Mouse (Mus musculus) limb, embryonic 14.5 days (tissue): ENCODE measurements at regions not wholly inside any gene's neighbourhood (a gene's known extent, or its start where the extent isn't known, plus 50 kb on each side); places are given as distances from the start of the nearest gene placed in this dataset.

Source experiments
- ATAC-seq: fragments of 200-750 bp; cut with Nextera tagmentation; 2 replicates; pipeline ENCODE4 v1.8.0; 2017; ENCODE audit warnings: low read depth, moderate number of reproducible peaks, moderate TSS enrichment; ENCODE audit not compliant: low FRiP score
- DNase-seq: peaks from one replicate; pipeline ENCODE4 v3.0.0-alpha.2; 2015; ENCODE audit warnings: low spot score
- H3K27ac ChIP-seq: fragments of 300-500 bp; sonication (generic); replicated peaks from 2 replicates; pipeline ENCODE4 v1.5.1; 2014; ENCODE audit warnings: low read depth, mild to moderate bottlenecking, low read length, moderate library complexity, mixed read lengths
- H3K27me3 ChIP-seq: fragments of 300-500 bp; sonication (generic); 2 replicates; pipeline ENCODE4 v1.6.1; 2014; ENCODE audit warnings: low read length, mixed read lengths; ENCODE audit not compliant: control insufficient read depth, insufficient read depth
- H3K36me3 ChIP-seq: fragments of 300-500 bp; sonication (generic); 2 replicates; pipeline ENCODE4 v1.6.1; 2014; ENCODE audit warnings: mild to moderate bottlenecking, low read length, moderate library complexity, mixed read lengths; ENCODE audit not compliant: control insufficient read depth, insufficient read depth
- H3K4me1 ChIP-seq: fragments of 300-500 bp; sonication (generic); 2 replicates; pipeline ENCODE4 v1.6.1; 2014; ENCODE audit warnings: antibody characterized with exemption, low read length, mixed read lengths; ENCODE audit not compliant: control insufficient read depth, insufficient read depth
- H3K4me2 ChIP-seq: fragments of 300-500 bp; sonication (generic); replicated peaks from 2 replicates; pipeline ENCODE4 v1.6.1; 2014; ENCODE audit warnings: low read depth, mild to moderate bottlenecking, low read length, moderate library complexity; ENCODE audit not compliant: severe bottlenecking
- H3K4me3 ChIP-seq: fragments of 300-500 bp; sonication (generic); replicated peaks from 2 replicates; pipeline ENCODE4 v1.5.1; 2014; ENCODE audit warnings: low read length
- H3K9ac ChIP-seq: fragments of 300-500 bp; sonication (generic); 2 replicates; pipeline ENCODE4 v1.6.1; 2014; ENCODE audit warnings: mild to moderate bottlenecking, low read depth, low read length, moderate library complexity; ENCODE audit not compliant: severe bottlenecking
- H3K9me3 ChIP-seq: fragments of 300-500 bp; sonication (generic); 2 replicates; pipeline ENCODE4 v1.6.1; 2016; ENCODE audit warnings: low read length; ENCODE audit not compliant: control insufficient read depth
- POLR2A ChIP-seq: fragments of 200-500 bp; IDR thresholded peaks from 2 replicates; pipeline ENCODE4 v1.8.0; 2012; ENCODE audit warnings: inconsistent platforms, mild to moderate bottlenecking, moderate library complexity, borderline replicate concordance; ENCODE audit not compliant: insufficient read depth, insufficient read length; ENCODE audit errors: extremely low read depth
- WGBS: fragments of 180-500 bp; shearing (Covaris S2); extraction: QIAGEN DNeasy Blood & Tissue Kit; methylation state at CpG from one replicate; pipeline ENCODE4 v1.1.7; 2014; 5-methylcytosine and 5-hydroxymethylcytosine counted together

DNA sequence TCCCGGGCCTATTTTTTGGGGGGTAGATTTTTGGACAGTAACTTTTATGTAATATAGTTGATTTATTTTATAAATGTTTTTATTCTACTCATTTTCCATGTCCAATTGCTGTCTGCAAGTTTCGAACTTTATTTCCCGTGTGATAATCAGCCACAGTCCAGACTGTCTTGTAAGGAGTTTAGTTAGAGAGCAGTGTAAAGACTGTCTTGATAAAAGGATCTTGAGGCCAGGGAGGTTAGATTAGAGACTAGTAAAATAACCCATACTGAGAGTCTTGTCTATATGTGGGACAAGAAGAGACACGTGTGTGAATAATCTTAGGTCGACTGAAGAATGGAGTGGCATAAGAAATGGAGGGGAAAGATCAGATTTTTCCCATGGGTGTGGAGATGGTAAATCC is 56.1 kb upstream of the Picalm start:
- ATAC-seq (no peak), DNase-seq (no peak)
- Histone ChIP-seq H3K4me1 (no peaks in the 10 kb centered on the region), H3K9ac (no peak overlapping the region), H3K27ac (no peak overlapping the region), H3K36me3 (no peaks in the 10 kb centered on the region), H3K4me3 (no peak overlapping the region), H3K27me3 (no peaks in the 10 kb centered on the region), H3K9me3 (no peaks in the 10 kb centered on the region), H3K4me2 (no peak overlapping the region)
- WGBS = 92% methylated on average over 5 of the region's 5 CpGs
- no peak for TF ChIP-seq POLR2A

DNA sequence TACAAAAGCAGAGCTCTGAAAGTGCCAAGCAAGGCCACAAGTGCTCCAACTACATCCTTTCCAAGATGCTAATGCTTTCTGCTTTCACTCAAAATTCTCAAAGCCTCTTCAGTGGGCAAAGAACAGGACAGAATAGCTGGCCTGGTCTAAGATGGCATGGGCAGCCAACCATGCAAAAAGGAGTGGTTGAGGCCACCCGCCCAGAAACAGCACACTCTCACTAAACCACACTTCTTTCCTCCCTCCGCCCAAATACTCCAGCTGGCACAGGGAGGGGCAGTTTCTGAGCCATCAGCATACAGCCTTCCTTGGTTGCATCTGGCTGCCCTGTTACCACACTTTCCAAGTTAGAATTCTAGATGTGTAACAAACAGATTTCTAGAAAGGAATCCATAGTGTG is 55.4 kb upstream of the Picalm start:
- DNase-seq = no peak
- H3K9ac ChIP-seq = no peak overlapping the region
- H3K27me3 ChIP-seq = no peaks in the 10 kb centered on the region
- 85% methylated on average over 2 of the region's 2 CpGs for WGBS
- no peaks in the 10 kb centered on the region for H3K4me1 ChIP-seq
- ATAC-seq = no peak
- no peak overlapping the region for H3K4me2 ChIP-seq
- no peak overlapping the region for H3K27ac ChIP-seq
- H3K36me3 ChIP-seq = no peaks in the 10 kb centered on the region
- H3K9me3 ChIP-seq = no peaks in the 10 kb centered on the region
- no peak for TF ChIP-seq POLR2A
- no peak overlapping the region for H3K4me3 ChIP-seq

DNA sequence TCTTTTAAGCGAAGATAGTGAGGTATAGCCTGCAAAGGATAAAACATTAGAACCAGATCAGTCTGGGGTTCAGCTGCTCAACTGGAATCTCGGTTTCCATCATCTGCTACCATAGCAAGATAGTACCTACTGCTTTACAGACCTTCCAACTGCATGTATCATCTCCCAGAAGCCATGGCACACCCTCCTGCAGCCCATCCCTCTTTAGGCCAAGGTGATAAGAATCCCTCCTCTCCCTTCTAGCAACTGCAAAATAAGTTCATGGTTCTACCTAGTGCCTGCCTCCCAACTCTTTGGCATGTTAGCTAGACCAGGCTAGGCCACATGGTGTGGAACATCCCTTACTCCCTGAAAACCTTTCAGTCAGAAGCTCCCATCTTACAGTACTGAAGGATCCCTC is 52.4 kb upstream of the Picalm start:
- Histone ChIP-seq H3K4me2 (no peak overlapping the region), H3K9me3 (no peaks in the 10 kb centered on the region), H3K36me3 (no peaks in the 10 kb centered on the region), H3K4me3 (no peak overlapping the region), H3K4me1 (no peaks in the 10 kb centered on the region), H3K27me3 (no peaks in the 10 kb centered on the region), H3K27ac (no peak overlapping the region), H3K9ac (no peak overlapping the region)
- WGBS = 89% methylated on average over 2 of the region's 2 CpGs
- no peak for TF ChIP-seq POLR2A
- no peak for ATAC-seq
- no peak for DNase-seq

DNA sequence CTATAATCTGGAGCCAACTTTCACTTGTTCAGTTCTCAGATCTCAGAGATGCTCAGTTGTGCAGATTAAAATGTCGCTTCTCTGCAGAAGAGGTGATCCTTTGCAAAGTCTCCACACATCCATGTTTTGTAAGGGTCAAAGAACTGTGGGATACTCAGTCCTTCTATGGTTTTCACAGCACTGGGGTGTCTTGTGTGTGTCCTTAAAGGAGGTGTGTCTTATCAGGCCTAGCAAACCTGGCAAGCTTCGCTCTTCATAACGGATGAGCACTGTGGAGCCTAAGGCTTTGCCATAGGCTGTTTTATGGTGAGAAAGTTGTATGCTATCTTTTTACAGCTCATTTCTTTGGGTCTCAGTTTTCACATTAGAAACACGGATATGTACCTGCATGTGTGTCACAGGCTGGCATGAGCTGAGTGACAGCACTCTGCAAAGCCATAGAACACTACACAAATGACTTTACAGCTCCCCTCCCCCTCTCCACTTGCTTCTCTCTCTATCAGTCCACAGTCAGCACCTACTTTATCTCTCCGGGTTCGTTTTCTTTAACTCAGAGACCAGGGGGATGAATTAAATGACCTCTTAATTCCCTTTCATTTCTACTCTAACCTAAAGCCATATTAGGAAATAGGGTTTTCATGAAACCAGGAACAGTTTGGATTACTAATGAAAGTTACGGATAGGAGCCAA is 49.8 kb upstream of the Picalm start:
- Histone ChIP-seq H3K27ac (no peak overlapping the region), H3K9ac (no peak overlapping the region), H3K27me3 (no peaks in the 10 kb centered on the region), H3K9me3 (no peaks in the 10 kb centered on the region), H3K4me1 (no peaks in the 10 kb centered on the region), H3K4me2 (no peak overlapping the region), H3K4me3 (no peak overlapping the region), H3K36me3 (no peaks in the 10 kb centered on the region)
- 62% methylated on average over 7 of the region's 7 CpGs for WGBS
- DNase-seq = no peak
- no peak for ATAC-seq
- TF ChIP-seq POLR2A = no peak
